In the genomic region with DNA sequence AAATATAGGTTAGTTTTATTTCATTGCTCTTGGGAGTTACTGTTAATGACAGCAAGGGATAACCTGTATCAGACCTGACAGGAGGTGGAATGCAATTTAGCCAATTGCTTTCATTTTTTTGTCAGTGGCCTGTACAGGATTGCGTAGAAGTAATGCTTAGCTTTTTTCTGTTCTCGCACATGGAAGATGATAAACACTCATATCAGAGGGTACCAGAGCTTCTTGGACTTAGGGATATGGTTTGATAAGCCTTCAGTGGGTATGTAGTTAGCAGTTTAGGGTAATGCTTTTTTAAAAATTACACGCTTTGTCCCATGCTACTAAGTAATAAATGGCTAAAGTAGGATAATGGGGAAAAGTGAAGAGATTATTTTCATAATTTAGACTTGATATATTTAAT, we compare ENCODE assay signal across 26 mouse cellular contexts. TPM values are rescaled to one million over a fixed set of nuclear protein-coding genes. Genes with fewer than 3 reads are reported as not detected.
DNase-seq lines count a peak whose midpoint lies in the region; ATAC-seq lines count a peak whose summit lies in the region.
"Had no signal": no experiment of that assay in that cellular context is flagged by ENCODE, and none has a peak within 500 bp of the region (broad histone marks: within the 10 kb centered on the region; RNA-seq: fewer than 3 reads in every experiment).

No protein-coding gene starts in this region.

- no peak overlapping the region for H3K9ac ChIP-seq in midbrain, embryonic 11.5 days (ENCODE audit: low read length)
- no peak overlapping the region for H3K9ac ChIP-seq in midbrain, embryonic 13.5 days (replicated peaks)
- peak overlapping the region; percentile 59; the same call in 1 of the 2 replicates for H3K9ac ChIP-seq in liver, embryonic 12.5 days
- H3K9ac ChIP-seq: forebrain, embryonic 12.5 days; limb, embryonic 13.5 days; lung, embryonic 15.5 days; midbrain, embryonic 12.5 days; neural tube, embryonic 12.5 days had no signal

- H3K4me2 ChIP-seq in midbrain, embryonic 11.5 days, result no peak overlapping the region
- H3K4me2 ChIP-seq in midbrain, embryonic 13.5 days (replicated peaks), result no peak overlapping the region
- H3K4me2 ChIP-seq in liver, embryonic 12.5 days, result peak overlapping the region; percentile 75
- H3K4me2 ChIP-seq: forebrain, embryonic 12.5 days; limb, embryonic 13.5 days; lung, embryonic 15.5 days; midbrain, embryonic 12.5 days; neural tube, embryonic 12.5 days had no signal

- H3K4me3 ChIP-seq in midbrain, embryonic 11.5 days (ENCODE audit: low read depth, low read length), result no peak overlapping the region
- H3K4me3 ChIP-seq in midbrain, embryonic 13.5 days (replicated peaks), result no peak overlapping the region
- H3K4me3 ChIP-seq in liver, embryonic 12.5 days, result peak overlapping the region; percentile 33
- H3K4me3 ChIP-seq: forebrain, embryonic 12.5 days; gastrocnemius, adult 2 months; hindbrain, embryonic 10.5 days; limb, embryonic 13.5 days; lung, embryonic 15.5 days; midbrain, embryonic 12.5 days; neural tube, embryonic 12.5 days had no signal

- no peak overlapping the region for H3K27ac ChIP-seq in midbrain, embryonic 11.5 days (ENCODE audit: low read depth, low read length)
- H3K27ac ChIP-seq in midbrain, embryonic 13.5 days, result no peak overlapping the region
- peak overlapping the region; percentile 96 for H3K27ac ChIP-seq in liver, embryonic 12.5 days
- H3K27ac ChIP-seq: forebrain, embryonic 12.5 days; gastrocnemius, adult 2 months; hindbrain, embryonic 10.5 days; kidney, postnatal 0 days; limb, embryonic 13.5 days; lung, embryonic 15.5 days; midbrain, embryonic 12.5 days; neural tube, embryonic 12.5 days had no signal

- ATAC-seq in midbrain, embryonic 11.5 days (ENCODE audit: low FRiP score), result no peak
- ATAC-seq in midbrain, embryonic 13.5 days, result no peak
- peak; percentile 86 for ATAC-seq in liver, embryonic 12.5 days
- peak; percentile 71 for ATAC-seq in megakaryocyte-erythroid progenitor cell, adult 5-6 weeks (replicated peaks; ENCODE audit: low FRiP score, low TSS enrichment, poor library complexity, severe bottlenecking)
- ATAC-seq: Patski had no signal

- H3K27me3 ChIP-seq in midbrain, embryonic 11.5 days (ENCODE audit: control insufficient read depth, insufficient read depth, low read length), result no peaks in the 10 kb centered on the region
- no peaks in the 10 kb centered on the region for H3K27me3 ChIP-seq in midbrain, embryonic 13.5 days
- H3K27me3 ChIP-seq in liver, embryonic 12.5 days (replicated peaks), result no peaks in the 10 kb centered on the region
- H3K27me3 ChIP-seq: forebrain, embryonic 12.5 days; limb, embryonic 13.5 days; lung, embryonic 15.5 days; midbrain, embryonic 12.5 days; neural tube, embryonic 12.5 days; Patski had no signal

- peak; percentile 10 for DNase-seq in midbrain, embryonic 11.5 days (ENCODE audit: low spot score, missing footprints)
- peak; percentile 30 for DNase-seq in c-Kit-positive CD71-negative TER-119-negative erythroid progenitor cells, embryonic 14.5 days (ENCODE audit: low read depth)
- no peak for DNase-seq in cerebellum, adult 11 months
- no peak for DNase-seq in retina, postnatal 1 day
- DNase-seq: adrenal gland, postnatal 10 days; B cell, adult 2 months; cerebellum, adult 9-10 months; gastrocnemius, adult 2 months; kidney, adult 11 months; lung, postnatal 4 days; right cerebral cortex, adult 18-20 months; thymus, adult 18-20 months had no signal

- 93% methylated on average over 3 of the region's 3 CpGs for WGBS in midbrain, embryonic 11.5 days
- WGBS in midbrain, embryonic 13.5 days, result 93% methylated on average over 3 of the region's 3 CpGs
- 13% methylated on average over 3 of the region's 3 CpGs for WGBS in liver, embryonic 12.5 days (ENCODE audit: insufficient replicate concordance)

- no peaks in the 10 kb centered on the region for H3K9me3 ChIP-seq in midbrain, embryonic 11.5 days (ENCODE audit: control insufficient read depth, low read length)
- no peaks in the 10 kb centered on the region for H3K9me3 ChIP-seq in midbrain, embryonic 13.5 days
- no peaks in the 10 kb centered on the region for H3K9me3 ChIP-seq in liver, embryonic 12.5 days (replicated peaks)
- H3K9me3 ChIP-seq: forebrain, embryonic 12.5 days; hindbrain, embryonic 10.5 days; limb, embryonic 13.5 days; lung, embryonic 15.5 days; midbrain, embryonic 12.5 days; neural tube, embryonic 12.5 days had no signal

- no peaks in the 10 kb centered on the region for H3K36me3 ChIP-seq in midbrain, embryonic 11.5 days (ENCODE audit: control insufficient read depth, insufficient read depth, low read length)
- 0 out of 2 replicates have a peak, but pooled peaks cover 6% of the 10 kb centered on the region for H3K36me3 ChIP-seq in midbrain, embryonic 13.5 days
- H3K36me3 ChIP-seq in liver, embryonic 12.5 days, result peaks cover 57% of the 10 kb centered on the region
- H3K36me3 ChIP-seq: forebrain, embryonic 12.5 days had no signal

- peaks cover 2% of the 10 kb centered on the region; the same call in 1 of the 2 replicates for H3K4me1 ChIP-seq in midbrain, embryonic 11.5 days (ENCODE audit: control insufficient read depth, insufficient read depth, low read length)
- H3K4me1 ChIP-seq in midbrain, embryonic 13.5 days (replicated peaks), result peaks cover 5% of the 10 kb centered on the region
- peaks cover 56% of the 10 kb centered on the region for H3K4me1 ChIP-seq in liver, embryonic 12.5 days
- H3K4me1 ChIP-seq: midbrain, embryonic 12.5 days had no signal

RNA-seq across cellular contexts. Expression of gene Fbxo7, which starts 4.6 kb away (rescaled TPM):
- polyA plus RNA-seq in midbrain, embryonic 11.5 days (2014; fragmentation: Nextera tagmentation; extraction: Ambion mirVana), result 16.6 and 17.2 TPM in 2 replicates
- 14.0 and 15.0 TPM in 2 replicates for polyA plus RNA-seq in midbrain, embryonic 13.5 days (2015; fragmentation: Nextera tagmentation; extraction: Ambion mirVana)
- 67.9 and 68.0 TPM in 2 replicates for polyA plus RNA-seq in liver, embryonic 12.5 days (2016; fragmentation: Nextera tagmentation; extraction: Ambion mirVana)
- total RNA-seq in megakaryocyte-erythroid progenitor cell, adult 5-6 weeks (2014; fragmentation: Nextera tagmentation), result 68.0 and 85.1 TPM in 2 replicates
- total RNA-seq in megakaryocyte-erythroid progenitor cell, adult 5-6 weeks (2017), result 30.3 and 37.0 TPM in 2 replicates

RNA-seq across cellular contexts. Expression of gene Bpifc, which starts 14.7 kb away (rescaled TPM):
- polyA plus RNA-seq in midbrain, embryonic 11.5 days (2014; fragmentation: Nextera tagmentation; extraction: Ambion mirVana), result 0.12 TPM in 1 of 2 replicates, not detected in the other
- not detected in 2 replicates for polyA plus RNA-seq in midbrain, embryonic 13.5 days (2015; fragmentation: Nextera tagmentation; extraction: Ambion mirVana)
- not detected in 2 replicates for polyA plus RNA-seq in liver, embryonic 12.5 days (2016; fragmentation: Nextera tagmentation; extraction: Ambion mirVana)
- 1.0 TPM in 1 of 2 replicates, not detected in the other for total RNA-seq in megakaryocyte-erythroid progenitor cell, adult 5-6 weeks (2014; fragmentation: Nextera tagmentation)
- total RNA-seq in megakaryocyte-erythroid progenitor cell, adult 5-6 weeks (2017), result 0.11 TPM in 1 of 2 replicates, not detected in the other
- total RNA-seq: gastrocnemius, adult 2 months; layer of hippocampus, adult 18-20 months; left cerebral cortex, postnatal 14 days had no signal
- polyA plus RNA-seq: forebrain, embryonic 12.5 days; midbrain, embryonic 12.5 days; neural tube, embryonic 12.5 days; small intestine, adult 2 months had no signal

Comparison
In these comparisons a context has a peak if more than half of its experiments do, and no peak if none do; other contexts are left out.
1. ATAC-seq: peak in liver, embryonic 12.5 days (single experiment) and megakaryocyte-erythroid progenitor cell, adult 5-6 weeks (single experiment); none in midbrain, embryonic 11.5 days (single experiment) and midbrain, embryonic 13.5 days (single experiment).
2. DNase-seq: peak in midbrain, embryonic 11.5 days (single experiment) and c-Kit-positive CD71-negative TER-119-negative erythroid progenitor cells, embryonic 14.5 days (single experiment); none in cerebellum, adult 11 months (single experiment) and retina, postnatal 1 day (single experiment).